1 mouse cellular context compared by ENCODE assay signal in the genomic region with DNA sequence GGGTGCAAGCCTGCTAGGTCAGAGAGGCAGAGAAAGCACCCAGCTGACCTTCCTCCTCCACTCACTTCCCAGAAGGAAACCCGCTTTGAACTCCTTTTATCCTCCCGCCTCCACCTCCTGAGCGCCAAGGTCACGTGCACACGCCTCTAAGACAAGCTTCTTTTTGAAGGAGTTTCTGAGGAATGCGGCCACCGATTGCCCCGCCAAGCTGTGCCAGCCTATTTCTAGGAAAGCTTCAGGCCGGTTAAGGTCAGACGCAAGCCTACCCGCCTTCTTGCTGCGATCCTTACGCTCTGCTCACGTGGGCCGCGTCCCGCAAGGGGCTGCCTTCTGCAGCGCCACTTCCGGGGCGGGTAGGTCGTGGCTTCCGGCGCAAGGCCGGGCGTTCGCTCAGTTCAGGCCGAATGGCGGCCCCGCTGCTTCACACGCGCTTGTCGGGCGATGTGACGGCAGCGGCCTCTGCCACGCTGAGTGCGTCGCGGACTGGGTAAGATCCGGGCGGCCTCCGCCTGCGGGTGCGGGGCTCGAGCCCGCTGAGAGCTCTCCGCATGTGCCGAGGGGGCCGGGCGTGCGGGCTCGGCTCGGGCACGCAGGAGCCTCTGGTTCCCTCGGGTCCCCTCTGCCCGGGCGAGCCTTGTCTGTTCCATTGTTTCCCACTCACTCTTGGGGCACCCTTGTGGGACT.
TF ChIP-seq lines count a peak whose summit lies in the region.

A gene (plus strand): TSS at position 356 of the 684 bp plus-strand sequence.

TF ChIP-seq in CH12.LX, 34 proteins besides CTCF, POLR2A, EP300 and RAD21 (continued from another document):
- TF ChIP-seq ETS1 (conservative IDR thresholded peaks at IDR 0.05; ENCODE audit: low read depth, low read length) (peak; percentile 57; the same call in 1 of the 2 replicates), USF2 (conservative IDR thresholded peaks at IDR 0.05; ENCODE audit: low read depth, low read length) (peak; percentile 88), BHLHE40 (IDR thresholded peaks at IDR 0.05; ENCODE audit: low read depth, low read length) (peak; percentile 98), E2F4 (IDR thresholded peaks at IDR 0.05; ENCODE audit: insufficient replicate concordance, low read depth, low read length) (no peak), MYC (IDR thresholded peaks at IDR 0.05; ENCODE audit: low read depth, low read length) (peak; percentile 94), MAFK (IDR thresholded peaks at IDR 0.05; ENCODE audit: insufficient replicate concordance, low read length) (no peak), MXI1 (IDR thresholded peaks at IDR 0.05; ENCODE audit: low read depth, low read length) (peak; percentile 97), JUND (conservative IDR thresholded peaks at IDR 0.05; ENCODE audit: low read depth, low read length) (no peak), ZMIZ1 (IDR thresholded peaks at IDR 0.05; ENCODE audit: low read depth, low read length) (peak; percentile 97), IRF4 (IDR thresholded peaks at IDR 0.05; ENCODE audit: low read depth, low read length) (no peak; the same call in 1 of the 2 replicates), HCFC1 (IDR thresholded peaks at IDR 0.05; ENCODE audit: low read depth, low read length) (peak; percentile 85), JUN (IDR thresholded peaks at IDR 0.05; ENCODE audit: insufficient read depth, low read depth, low read length) (no peak), TBP (conservative IDR thresholded peaks at IDR 0.05; ENCODE audit: low read depth, low read length) (peak; percentile 86), CHD2 (IDR thresholded peaks at IDR 0.05; ENCODE audit: low read length) (no peak), MAZ (IDR thresholded peaks at IDR 0.05; ENCODE audit: low read depth, low read length) (peak; percentile 12; the same call in 1 of the 2 replicates), MEF2A (IDR thresholded peaks at IDR 0.05; ENCODE audit: borderline replicate concordance, low read depth, low read length) (no peak), KAT2A (IDR thresholded peaks at IDR 0.05; ENCODE audit: insufficient replicate concordance, low read length) (peak; percentile 84; the same call in 1 of the 2 replicates), UBTF (IDR thresholded peaks at IDR 0.05; ENCODE audit: low read depth, low read length) (peak; percentile 60; the same call in 1 of the 2 replicates), TCF12 (IDR thresholded peaks at IDR 0.05; ENCODE audit: low read depth, low read length) (peak; percentile 96), CHD1 (IDR thresholded peaks at IDR 0.05; ENCODE audit: low read depth, low read length) (no peak)
